Mouse (Mus musculus): Measurements from ENCODE around the gene Rgs6.

Rgs6 gene

GRCm38 (mm10) chr12:83043980-83044620 is 456.0 kb downstream of the Rgs6 start:
- no peak for DNase-seq

DNA sequence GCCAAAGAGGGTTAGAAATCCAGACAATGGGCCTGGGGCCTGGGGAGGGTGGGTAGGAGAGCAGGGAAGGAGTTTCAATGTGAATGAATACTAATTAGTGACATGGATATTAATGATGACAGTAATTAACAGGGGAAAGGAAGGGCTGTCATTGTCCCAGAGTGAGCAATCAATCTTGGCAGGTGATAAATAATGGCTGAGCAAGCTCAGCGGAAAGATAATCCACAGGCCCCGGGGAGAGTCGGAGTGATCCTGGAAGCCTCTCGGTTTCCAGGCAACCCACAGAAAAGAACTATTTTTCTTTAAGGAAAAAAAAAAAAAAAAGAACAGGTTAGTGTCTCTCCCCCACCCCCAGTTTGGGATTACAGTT is 456.5 kb downstream of the Rgs6 start:
- no peak for DNase-seq

DNA sequence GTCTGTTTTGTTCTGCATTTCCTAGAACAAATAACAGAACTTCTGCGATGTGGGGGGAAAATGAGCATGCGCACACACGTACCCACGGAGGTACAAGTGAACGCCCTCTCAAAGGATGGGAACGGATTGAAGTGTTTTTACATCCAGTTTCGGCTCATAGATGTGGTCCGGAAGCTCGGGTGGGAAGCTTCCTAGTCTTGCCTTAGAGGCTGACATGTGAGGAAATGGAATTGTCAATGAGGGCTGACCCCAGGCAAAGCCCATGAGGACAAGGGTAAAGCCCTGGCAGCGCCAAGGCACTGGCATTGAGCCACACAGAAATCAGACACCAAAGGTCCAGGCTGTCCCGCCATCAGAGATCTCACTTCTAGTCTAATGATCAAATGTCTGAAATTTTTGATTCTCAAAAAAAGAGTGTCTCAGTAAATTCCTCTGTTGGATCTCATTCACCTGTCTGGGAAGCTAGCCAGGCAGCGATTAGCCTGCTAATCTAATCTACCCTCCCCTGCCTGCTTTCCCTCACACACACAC is 457.0 kb downstream of the Rgs6 start:
- no peak for DNase-seq

GRCm38 (mm10) chr12:83046734-83047133 is 458.6 kb downstream of the Rgs6 start:
- DNase-seq: no peak

DNA sequence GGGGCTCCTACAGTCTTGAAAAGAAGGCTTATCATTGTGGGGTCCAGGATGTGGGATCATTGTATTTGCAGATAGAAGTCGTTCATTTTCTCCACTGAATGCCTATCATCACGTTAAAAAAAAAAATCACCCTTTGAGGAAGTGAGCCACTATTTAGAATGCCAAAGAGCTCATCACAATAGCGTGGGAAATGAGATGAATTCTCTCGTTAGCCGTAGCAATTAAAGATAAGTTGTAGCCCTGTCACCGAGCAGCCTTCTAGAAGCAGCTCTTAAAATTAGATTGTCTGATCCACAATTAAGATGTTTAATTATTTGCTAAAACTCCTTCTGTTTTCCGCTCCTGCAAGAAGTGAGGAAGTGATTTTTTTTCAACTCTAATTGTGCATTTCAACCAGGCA is 459.6 kb downstream of the Rgs6 start:
- no peak for DNase-seq

DNA sequence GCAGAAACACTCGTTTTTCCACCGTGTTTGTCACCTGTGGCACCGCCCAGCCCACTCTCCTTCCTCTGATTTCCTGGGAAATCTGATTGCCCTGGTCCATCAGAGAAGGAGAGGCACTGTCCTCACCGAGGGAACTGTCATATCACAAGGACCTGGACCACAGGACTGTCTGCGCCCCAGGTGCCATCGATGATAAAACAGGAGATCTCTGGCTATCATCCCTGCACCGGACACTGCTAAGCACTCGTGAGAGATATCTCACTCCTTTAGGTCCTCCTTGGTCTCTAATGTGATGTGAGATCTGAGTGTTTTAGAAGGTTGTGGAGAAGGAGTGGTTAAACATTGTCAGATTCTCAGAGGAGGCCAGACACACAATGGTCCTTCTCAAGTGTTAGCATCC is 462.4 kb downstream of the Rgs6 start:
- no peak for DNase-seq

DNA sequence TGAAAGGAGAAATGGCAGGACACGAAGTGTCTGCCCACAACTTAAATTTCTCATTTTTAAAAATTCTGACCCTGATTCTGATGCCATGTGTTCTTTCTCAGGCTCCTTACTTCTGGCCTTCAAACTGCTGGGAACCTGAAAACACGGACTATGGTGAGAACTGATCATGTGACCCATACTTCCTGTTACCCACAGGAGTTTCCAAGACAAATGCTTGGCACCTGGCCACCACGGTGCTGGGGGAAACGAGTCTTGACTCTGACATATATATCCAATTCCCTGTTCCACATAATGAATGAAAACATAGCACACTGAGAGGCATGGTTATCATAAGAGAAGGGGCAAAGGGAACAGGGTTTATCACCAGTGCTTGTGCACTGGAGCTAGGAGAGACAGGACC is 464.3 kb downstream of the Rgs6 start:
- no peak for DNase-seq

DNA sequence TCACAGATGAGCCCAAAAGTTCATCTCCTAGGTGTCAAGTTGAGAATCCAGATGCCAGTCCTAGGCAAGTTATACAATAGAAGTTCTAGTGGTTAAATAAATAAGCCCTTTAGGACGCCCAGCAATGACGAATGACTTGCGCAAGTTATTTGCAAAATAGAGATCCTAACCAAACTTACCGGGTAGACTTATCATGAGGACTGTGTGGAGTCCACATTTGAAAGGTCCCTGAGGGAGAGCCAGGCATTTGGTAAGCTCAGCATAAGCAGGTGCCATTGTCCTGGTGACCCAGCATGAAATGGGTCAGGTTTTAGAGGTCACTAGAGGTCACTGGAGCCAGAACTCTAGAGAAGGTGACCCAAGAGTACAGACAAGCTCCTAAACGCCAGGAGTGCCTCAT is 467.6 kb downstream of the Rgs6 start:
- no peak for DNase-seq

DNA sequence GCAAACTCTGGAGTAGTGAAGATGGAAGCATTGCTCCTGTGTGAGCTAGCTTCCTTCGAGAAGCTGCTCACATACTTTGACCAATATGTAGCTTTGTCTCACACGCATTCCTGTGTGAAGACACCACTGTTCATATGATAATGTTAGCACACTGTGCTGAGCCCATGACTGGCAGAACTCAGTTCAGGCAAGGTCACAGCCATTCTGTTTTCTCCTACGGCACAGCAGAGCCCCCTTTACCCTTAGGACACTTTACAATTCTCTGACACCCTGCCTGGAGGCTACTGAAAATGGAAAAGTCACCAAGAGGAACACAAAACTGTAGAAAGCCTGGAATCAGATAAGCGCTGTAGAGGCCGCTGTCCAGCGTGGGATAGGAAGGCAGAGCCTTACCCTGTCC is 478.3 kb downstream of the Rgs6 start:
- no peak for DNase-seq

DNA sequence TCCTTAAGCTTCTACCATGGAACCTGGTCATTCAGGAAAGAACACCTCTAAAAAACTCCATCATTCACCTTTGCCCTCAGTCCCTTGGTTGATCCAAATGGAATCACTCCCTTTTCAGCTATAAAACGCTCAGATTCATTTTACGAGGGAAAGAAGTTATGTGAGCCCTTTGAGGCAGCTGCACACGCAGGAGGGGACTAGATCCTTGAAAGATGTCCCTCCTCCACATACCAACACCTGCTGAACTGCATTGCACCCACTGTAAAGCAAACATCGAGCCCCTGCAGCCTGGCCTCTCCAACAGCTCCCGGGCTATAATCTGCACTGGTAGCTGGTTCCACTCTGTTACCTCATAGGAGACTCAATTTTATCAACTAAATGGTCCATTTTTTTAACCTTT is 482.8 kb downstream of the Rgs6 start:
- no peak for DNase-seq

GRCm38 (mm10) chr12:83072181-83072887 is 484.2 kb downstream of the Rgs6 start:
- no peak for DNase-seq

- DNase-seq: no peak
Measured at GRCm38 (mm10) chr12:83072951-83073878, 485.1 kb downstream of the Rgs6 start.

DNA sequence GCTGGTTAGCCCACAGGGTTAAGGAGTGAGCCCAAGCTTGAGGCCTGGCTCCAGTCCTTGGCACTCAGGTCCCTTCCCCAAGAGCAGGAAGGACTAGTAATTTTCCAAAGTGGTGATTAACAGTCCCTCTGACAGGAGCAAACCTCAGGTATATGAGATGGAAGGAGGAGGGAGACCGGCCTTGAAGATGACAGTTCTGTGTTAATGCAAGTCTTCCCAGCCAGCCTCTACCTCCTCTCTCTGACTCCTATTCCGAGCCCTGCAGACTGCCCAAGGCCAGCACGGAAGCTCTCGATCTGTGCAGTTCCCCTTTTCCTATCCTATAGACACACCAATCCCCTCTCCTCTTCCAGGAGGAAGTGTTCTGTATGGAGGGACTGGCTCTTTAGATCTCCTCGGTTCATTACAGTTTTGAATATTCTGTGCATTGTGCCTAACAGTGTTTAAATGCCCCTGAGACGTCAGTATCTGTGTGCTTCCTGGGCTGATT is 485.8 kb downstream of the Rgs6 start:
- DNase-seq: no peak

DNA sequence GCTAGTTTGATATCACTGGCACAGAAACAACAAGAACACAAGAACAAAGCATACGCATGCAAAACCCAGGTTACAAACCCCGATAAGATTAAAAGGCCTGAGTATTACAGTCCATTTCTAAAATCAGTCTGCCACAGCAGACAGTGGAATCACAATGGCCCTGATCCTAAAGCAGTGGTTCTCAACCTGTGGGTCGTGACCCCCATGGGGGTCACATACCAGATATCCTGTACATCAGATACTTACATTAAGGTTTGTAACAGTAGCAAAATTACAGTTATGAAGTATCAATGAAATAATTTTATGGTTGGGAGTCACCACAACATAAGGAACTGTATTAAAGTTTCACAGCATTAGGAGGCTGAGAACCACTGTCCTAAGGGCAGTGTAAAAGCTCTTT is 488.1 kb downstream of the Rgs6 start:
- DNase-seq: no peak

DNA sequence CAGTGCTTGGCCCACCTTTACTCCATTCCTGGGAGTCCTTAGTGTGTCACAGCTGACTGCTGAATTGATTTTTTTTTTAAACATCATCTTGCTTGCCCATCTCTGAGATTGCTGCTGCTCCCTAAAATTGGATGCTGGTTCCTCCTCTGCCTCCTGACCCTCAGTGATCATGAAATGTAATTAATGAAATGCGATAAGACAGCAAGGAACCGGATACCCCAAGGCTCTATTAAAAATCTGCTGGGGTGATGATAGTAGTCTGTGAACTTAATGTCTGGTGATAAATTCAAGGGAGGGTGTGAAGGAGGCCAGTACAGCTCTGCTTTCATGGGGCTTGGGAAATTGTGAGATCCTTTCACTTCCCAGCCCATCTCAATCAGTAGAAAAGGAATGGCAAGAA is 489.4 kb downstream of the Rgs6 start:
- DNase-seq: no peak

GRCm38 (mm10) chr12:83083427-83083826 is 495.3 kb downstream of the Rgs6 start:
- DNase-seq: no peak

DNA sequence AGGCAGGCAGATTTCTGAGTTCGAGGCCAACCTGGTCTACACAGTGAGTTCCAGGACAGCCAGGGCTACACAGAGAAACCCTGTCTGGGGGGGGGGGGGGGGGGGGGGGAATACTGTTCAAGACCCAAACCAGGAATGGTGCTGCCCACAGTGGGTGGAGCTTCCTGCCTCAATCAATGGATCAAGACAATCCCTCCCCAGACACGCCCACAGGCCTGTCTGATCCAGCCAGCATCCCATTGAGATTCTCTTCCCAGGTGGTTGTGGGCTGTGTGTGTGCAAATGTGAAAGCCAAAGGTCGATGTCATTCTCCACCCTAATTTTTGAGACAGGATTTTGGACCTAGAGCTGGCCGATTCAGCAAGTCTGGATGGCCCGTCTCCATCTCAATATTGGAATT is 496.5 kb downstream of the Rgs6 start:
- DNase-seq: no peak

DNA sequence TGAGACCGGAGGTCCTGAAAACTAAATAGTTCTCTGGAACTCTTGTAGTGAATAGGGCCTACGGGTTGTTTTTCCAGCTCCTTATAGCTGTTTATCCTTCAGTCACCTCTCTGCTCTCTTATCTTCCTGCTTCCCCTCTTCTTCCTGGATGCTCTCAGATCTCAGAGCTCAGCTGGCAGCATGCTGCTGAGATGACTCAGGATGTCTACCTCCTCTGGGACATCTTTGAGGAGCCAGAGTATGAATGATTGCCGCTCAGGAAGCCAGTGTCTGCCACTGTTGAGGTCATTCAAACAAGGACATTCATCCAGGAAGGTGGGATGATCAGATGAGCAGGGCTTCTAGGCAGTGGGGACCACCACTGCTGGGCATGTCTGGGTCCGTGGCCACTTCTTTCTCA is 498.9 kb downstream of the Rgs6 start:
- no peak for DNase-seq

DNA sequence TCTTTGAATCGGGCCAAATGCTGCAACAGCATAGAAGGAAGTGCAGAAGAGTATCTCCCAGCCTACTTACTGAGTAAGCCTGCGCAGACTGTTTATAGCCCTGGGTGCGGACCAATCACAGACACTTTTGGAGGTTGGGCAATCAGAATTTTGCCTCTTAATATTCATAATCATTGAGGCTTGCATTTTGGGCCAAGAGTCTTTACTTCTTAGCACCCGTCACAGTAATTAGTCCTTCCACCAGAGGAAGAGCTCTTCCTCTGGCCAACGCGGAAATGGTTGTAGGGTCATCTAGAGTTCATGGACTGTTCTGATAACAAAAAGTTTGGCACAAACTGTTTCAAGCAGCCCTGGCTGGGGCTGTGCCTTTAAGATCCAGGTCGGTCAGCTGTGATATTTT is 499.5 kb downstream of the Rgs6 start:
- no peak for DNase-seq

- DNase-seq: no peak
Measured at GRCm38 (mm10) chr12:83092001-83092400, 503.9 kb downstream of the Rgs6 start.

DNA sequence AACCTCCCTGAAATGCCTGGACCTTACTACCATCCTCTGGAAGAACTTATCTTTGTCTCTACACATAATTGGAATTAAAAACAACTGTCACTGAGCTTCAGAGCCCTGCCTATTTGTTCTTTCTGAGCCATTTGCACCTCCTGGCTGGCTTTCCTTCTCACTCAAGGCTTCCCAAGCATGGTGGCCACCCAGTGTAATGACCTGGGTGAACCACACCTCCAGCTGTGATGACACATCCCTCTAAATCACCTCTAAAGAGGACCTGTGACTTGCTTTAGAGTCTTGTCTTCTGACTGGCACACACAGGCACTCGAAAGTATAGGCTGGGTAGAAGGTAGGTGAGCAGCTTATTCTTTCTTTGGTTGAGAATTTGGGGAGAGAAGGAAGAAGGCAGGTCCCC is 509.7 kb downstream of the Rgs6 start:
- DNase-seq: no peak

- no peak for DNase-seq
Measured at GRCm38 (mm10) chr12:83098646-83099371, 510.7 kb downstream of the Rgs6 start.

GRCm38 (mm10) chr12:83099920-83100319 is 511.8 kb downstream of the Rgs6 start:
- DNase-seq: no peak
